Mouse (Mus musculus): ENCODE results near the gene Csrnp2.

Gene Csrnp2

DNA sequence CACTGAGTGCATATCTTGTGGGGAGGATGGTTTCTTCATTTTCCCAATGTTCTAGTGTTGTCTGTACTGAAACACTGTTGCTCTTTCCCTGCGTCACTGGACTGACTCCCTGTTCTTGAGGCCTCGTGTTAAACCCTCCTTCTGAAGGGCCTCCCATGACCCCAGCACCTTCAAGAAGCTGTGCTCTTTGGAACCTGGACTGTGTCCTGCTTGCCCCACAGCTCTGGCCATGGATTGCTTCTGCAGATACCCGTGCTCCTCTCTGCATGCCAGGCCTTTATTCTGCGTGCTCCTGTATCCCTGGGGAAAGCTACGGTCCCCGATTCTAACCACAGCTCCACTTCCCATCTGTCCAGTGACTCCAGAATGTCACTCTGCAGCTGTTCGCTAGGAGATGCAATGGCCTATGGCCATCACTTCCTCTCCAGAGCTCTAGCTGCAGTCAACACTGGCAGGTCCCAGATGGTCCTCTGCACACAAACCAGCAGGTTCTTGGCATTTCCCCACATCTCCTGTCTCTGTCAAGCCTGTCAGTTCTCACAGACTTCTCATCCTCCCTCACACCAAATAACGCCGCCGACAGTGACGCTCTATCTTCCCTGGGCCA is 65.2 kb downstream of the Csrnp2 start:
- no peak for DNase-seq

Measured in spleen, adult 18-20 months (tissue).